Mouse (Mus musculus): ENCODE measurements around the gene Ggta1. TPM values are rescaled to one million over a fixed set of nuclear protein-coding genes. Genes with fewer than 3 reads are reported as not detected.
A peak's percentile ranks its signal among the peaks of the same experiment; 100 is the strongest.
"Not testable (repeated sequence)": the region's sequence is repeated elsewhere in the genome, so short reads cannot be mapped to it uniquely, and the experiment has no call there.

Gene Ggta1
- polyA plus RNA-seq, 1 experiment, result 1.9 TPM

DNA sequence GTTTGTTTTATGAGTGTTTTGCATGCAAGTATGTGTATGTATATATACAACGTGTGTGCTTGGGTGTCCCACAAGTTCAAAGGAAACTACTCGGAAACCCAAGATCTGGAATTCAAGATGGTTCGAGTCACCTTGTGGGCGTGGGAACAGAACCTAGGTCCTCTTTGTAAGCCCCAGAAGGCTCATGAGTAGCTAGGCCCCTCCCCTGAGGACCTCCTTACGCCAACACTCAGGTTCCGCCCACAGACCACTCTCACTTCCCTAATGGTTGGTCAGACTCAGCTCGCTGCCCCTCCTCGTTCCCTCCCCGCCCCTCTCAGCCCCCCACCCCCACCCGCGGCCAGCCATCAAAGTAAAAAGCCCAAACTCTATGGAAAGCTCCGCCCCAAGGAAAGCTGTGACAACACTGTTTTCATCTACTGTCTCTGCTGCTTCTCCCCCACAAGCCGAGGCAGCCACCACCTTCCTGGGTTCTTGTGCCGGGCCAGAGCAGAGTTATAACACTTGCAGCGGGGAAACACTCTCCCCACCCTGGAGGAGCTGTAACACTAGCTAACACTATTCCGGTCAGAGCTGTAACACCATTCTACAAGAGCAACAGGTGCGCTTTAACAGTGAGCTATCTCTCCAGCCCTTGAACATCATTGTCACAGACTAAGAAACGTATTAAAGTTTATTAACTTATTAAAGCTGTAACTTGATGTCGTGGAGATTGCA, 499 bp upstream of the Ggta1 start:
- Histone ChIP-seq H3K4me3 (replicated peaks) (peak overlapping the region; percentile 75), H3K36me3 (replicated peaks; ENCODE audit: low read length) (peaks cover 9% of the 10 kb centered on the region), H3K9me3 (peaks cover 4% of the 10 kb centered on the region; the same call in 1 of the 2 replicates), H3K4me1 (peaks cover 46% of the 10 kb centered on the region), H3K27me3 (replicated peaks) (peaks cover 4% of the 10 kb centered on the region)
- TF ChIP-seq FLI1 (IDR thresholded peaks at IDR 0.05; ENCODE audit: low read length) (no peak), GATA1 (IDR thresholded peaks at IDR 0.05; ENCODE audit: borderline replicate concordance, low read length) (no peak)

GRCm38 (mm10) chr2:35461971-35462787, 852 bp downstream of the Ggta1 start:
- Histone ChIP-seq H3K4me3 (replicated peaks) (peak overlapping the region; percentile 96), H3K36me3 (replicated peaks; ENCODE audit: low read length) (peaks cover 19% of the 10 kb centered on the region), H3K27me3 (replicated peaks) (no peaks in the 10 kb centered on the region), H3K9me3 (peaks cover 4% of the 10 kb centered on the region; the same call in 1 of the 2 replicates), H3K4me1 (peaks cover 46% of the 10 kb centered on the region)
- TF ChIP-seq GATA1 (IDR thresholded peaks at IDR 0.05; ENCODE audit: borderline replicate concordance, low read length), result no peak
- TF ChIP-seq FLI1 (IDR thresholded peaks at IDR 0.05; ENCODE audit: low read length), result no peak

GRCm38 (mm10) chr2:35461131-35461947, 1.7 kb downstream of the Ggta1 start:
- peak overlapping the region; percentile 96 for H3K4me3 ChIP-seq (replicated peaks)
- H3K4me1 ChIP-seq, result peaks cover 49% of the 10 kb centered on the region
- peaks cover 27% of the 10 kb centered on the region for H3K36me3 ChIP-seq (replicated peaks; ENCODE audit: low read length)
- peaks cover 4% of the 10 kb centered on the region; the same call in 1 of the 2 replicates for H3K9me3 ChIP-seq
- no peak for TF ChIP-seq FLI1 (IDR thresholded peaks at IDR 0.05; ENCODE audit: low read length)
- no peak for TF ChIP-seq GATA1 (IDR thresholded peaks at IDR 0.05; ENCODE audit: borderline replicate concordance, low read length)
- H3K27me3 ChIP-seq (replicated peaks), result no peaks in the 10 kb centered on the region

- Histone ChIP-seq H3K27me3 (replicated peaks) (no peaks in the 10 kb centered on the region), H3K9me3 (peaks cover 4% of the 10 kb centered on the region; the same call in 1 of the 2 replicates), H3K36me3 (replicated peaks; ENCODE audit: low read length) (peaks cover 28% of the 10 kb centered on the region), H3K4me1 (peaks cover 49% of the 10 kb centered on the region), H3K4me3 (replicated peaks) (peak overlapping the region; percentile 96)
- TF ChIP-seq FLI1 (IDR thresholded peaks at IDR 0.05; ENCODE audit: low read length) (no peak), GATA1 (IDR thresholded peaks at IDR 0.05; ENCODE audit: borderline replicate concordance, low read length) (no peak)
These were observed 2.6 kb downstream of the Ggta1 start for GRCm38 (mm10) chr2:35460378-35460880.

DNA sequence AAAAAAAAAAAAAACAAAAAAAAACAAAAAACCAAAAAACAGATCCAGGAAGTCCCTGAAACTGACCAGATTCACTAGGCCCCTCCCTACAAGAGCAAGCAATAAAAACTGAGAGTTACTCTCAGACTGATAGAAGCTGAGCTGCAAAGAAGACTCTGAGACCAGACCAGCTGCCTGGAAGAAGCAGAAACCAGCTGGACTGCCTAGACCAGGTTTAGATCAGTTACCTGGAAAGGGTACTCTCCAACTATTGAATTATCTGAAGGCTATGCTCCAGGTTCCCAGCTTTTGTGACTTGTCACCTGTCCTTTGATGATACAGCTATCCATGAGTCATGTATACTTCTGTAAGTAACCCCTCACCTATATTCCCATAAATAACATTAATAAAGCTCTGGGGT, 3.7 kb downstream of the Ggta1 start:
- Histone ChIP-seq H3K27me3 (replicated peaks) (no peaks in the 10 kb centered on the region), H3K4me3 (replicated peaks) (peak overlapping the region; percentile 33), H3K36me3 (replicated peaks; ENCODE audit: low read length) (peaks cover 32% of the 10 kb centered on the region), H3K4me1 (peaks cover 54% of the 10 kb centered on the region), H3K9me3 (peaks cover 4% of the 10 kb centered on the region; the same call in 1 of the 2 replicates)
- no peak for TF ChIP-seq GATA1 (IDR thresholded peaks at IDR 0.05; ENCODE audit: borderline replicate concordance, low read length)
- no peak for TF ChIP-seq FLI1 (IDR thresholded peaks at IDR 0.05; ENCODE audit: low read length)

DNA sequence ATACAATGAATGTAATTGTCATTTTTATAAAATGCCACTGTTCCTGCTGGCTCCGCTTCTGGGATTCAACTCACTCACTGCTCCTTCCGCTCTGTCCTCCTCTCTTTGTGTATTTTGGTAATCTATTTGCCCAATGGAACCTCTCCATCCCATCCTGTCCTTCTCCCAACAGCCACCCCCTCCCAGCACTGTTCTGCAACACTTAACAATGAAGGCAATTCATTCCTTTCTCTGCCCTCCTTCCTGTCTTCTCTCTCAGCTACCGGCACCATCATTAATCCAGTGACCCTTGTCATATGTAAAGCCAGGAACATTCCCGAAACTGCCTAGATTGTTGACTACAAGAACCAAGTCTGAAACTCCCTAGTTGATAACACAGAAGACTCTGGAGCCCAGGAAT, 4.6 kb downstream of the Ggta1 start:
- peaks cover 35% of the 10 kb centered on the region for H3K36me3 ChIP-seq (replicated peaks; ENCODE audit: low read length)
- peaks cover 54% of the 10 kb centered on the region for H3K4me1 ChIP-seq
- H3K27me3 ChIP-seq (replicated peaks), result no peaks in the 10 kb centered on the region
- H3K9me3 ChIP-seq, result peaks cover 4% of the 10 kb centered on the region; the same call in 1 of the 2 replicates
- no peak overlapping the region for H3K4me3 ChIP-seq (replicated peaks)
- TF ChIP-seq FLI1 (IDR thresholded peaks at IDR 0.05; ENCODE audit: low read length), result no peak

DNA sequence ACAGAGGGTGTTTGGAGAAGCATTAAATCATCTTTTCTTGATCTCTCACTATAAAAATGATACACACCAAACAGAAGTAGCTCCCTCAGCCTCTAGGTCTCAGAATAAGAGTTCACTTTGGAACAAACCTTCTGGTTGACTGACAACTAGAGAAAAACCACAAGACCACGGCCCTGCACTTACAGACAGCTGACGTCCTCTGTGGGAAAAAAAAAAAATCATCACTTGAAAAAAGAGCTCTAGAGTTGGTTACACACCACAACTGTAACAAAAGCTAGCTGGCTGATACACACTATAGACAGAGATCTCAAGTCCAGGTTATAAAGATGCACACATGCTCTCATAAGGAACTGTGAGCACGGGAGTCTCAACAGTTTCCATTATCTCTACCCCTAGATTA, 9.3 kb downstream of the Ggta1 start:
- Histone ChIP-seq H3K27me3 (replicated peaks) (peaks cover 3% of the 10 kb centered on the region), H3K4me1 (peaks cover 72% of the 10 kb centered on the region), H3K36me3 (replicated peaks; ENCODE audit: low read length) (peaks cover 66% of the 10 kb centered on the region), H3K4me3 (replicated peaks) (no peak overlapping the region), H3K9me3 (no peaks in the 10 kb centered on the region)
- TF ChIP-seq GATA1 (IDR thresholded peaks at IDR 0.05; ENCODE audit: borderline replicate concordance, low read length), result no peak
- TF ChIP-seq FLI1 (IDR thresholded peaks at IDR 0.05; ENCODE audit: low read length), result no peak

DNA sequence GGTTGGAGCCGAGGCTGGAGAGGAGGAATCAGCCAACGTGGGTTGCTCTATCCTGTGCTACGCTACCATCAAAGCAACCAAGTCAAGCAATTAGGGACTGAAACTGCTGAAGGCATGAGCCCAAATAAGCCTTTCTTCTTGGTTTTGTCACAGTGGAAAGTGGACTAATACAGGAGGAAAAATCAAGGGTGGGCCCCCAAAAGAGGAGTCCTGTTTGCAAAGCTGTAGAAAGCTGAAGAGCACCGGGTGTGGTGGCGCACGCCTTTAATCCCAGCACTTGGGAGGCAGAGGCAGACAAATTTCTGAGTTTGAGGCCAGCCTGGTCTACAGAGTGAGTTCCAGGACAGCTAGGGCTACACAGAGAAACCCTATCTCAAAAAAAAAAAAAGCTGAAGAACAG, 10.3 kb downstream of the Ggta1 start:
- H3K4me3 ChIP-seq (replicated peaks); H3K27me3 ChIP-seq (replicated peaks); H3K9me3 ChIP-seq: not testable (repeated sequence)
- H3K36me3 ChIP-seq (replicated peaks; ENCODE audit: low read length), result peaks cover 66% of the 10 kb centered on the region
- peaks cover 75% of the 10 kb centered on the region for H3K4me1 ChIP-seq

DNA sequence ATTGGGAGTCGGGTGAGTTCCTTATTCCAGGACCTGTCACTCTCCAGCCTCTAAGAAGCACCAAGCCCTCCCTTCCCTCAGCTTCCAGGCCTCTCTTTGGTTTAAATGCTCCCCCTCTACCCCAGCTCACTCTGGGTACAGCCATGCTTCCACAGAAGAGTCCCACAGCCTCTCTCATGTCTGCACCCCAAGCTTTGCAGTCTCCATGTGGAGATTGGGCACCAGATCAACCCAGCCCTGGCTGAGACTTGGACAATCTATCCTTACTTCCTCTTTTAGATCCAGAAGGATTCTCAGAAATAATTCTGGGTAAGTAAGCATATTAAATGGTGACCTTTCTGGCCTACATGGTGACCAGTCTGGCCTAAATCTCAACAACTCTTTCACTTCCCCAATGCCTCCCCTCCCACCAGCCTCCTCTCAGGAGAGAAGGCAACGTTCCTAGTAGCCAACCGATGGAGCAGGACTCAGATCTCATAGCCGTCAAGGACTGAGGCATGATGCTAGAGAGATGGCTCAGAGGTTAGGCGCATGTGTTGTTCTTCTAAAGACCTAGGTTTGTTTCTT, 11.5 kb downstream of the Ggta1 start:
- Histone ChIP-seq H3K36me3 (replicated peaks; ENCODE audit: low read length) (peaks cover 69% of the 10 kb centered on the region), H3K4me3 (replicated peaks) (no peak overlapping the region), H3K4me1 (peaks cover 84% of the 10 kb centered on the region), H3K27me3 (replicated peaks) (peaks cover 5% of the 10 kb centered on the region), H3K9me3 (no peaks in the 10 kb centered on the region)
- TF ChIP-seq GATA1 (IDR thresholded peaks at IDR 0.05; ENCODE audit: borderline replicate concordance, low read length), result no peak
- no peak for TF ChIP-seq FLI1 (IDR thresholded peaks at IDR 0.05; ENCODE audit: low read length)

Data from megakaryocyte, embryonic 14.5 days (primary cell).